Mouse (Mus musculus) gastrocnemius, adult 18-20 months (tissue): ENCODE data around the gene Ckap4. TPM values are rescaled to one million over a fixed set of nuclear protein-coding genes. Genes with fewer than 3 reads are reported as not detected.
"Not testable (repeated sequence)": the region's sequence is repeated elsewhere in the genome, so short reads cannot be mapped to it uniquely, and the experiment has no call there.

Source experiments
- DNase-seq: peaks from one replicate; pipeline ENCODE4 v3.0.0; 2021; ENCODE audit warnings: low spot score
- total RNA-seq, 2 experiments: library from RNA; stranded (reverse); gene quantifications; 2 replicates each; pipeline ENCODE4 v1.2.3; 2021

Gene Ckap4
- total RNA-seq, 2 experiments from 2014 or later: 5.7 to 8.4 TPM

DNA sequence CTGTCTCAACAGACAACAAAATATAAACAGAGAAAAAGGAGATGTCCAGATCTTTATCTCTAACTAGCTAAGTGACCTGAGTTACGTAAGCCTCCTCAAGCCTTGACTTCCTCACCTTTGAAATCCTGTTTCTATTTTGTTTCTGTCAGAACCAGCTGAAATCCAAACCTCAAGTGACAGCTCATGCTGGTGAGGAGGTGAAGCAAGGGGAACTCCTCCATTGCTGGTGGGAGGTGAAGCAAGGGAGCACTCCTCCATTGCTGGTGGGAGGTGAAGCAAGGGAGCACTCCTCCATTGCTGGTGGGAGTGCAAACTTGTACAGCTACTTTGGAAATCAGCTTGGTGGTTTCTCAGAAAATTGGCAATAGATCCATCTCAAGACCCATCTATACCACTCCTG lies 25.3 kb downstream of the Ckap4 start:
- DNase-seq: no peak

- no peak for DNase-seq
Measured at GRCm38 (mm10) chr10:84498867-84499266, 35.0 kb downstream of the Ckap4 start.

DNA sequence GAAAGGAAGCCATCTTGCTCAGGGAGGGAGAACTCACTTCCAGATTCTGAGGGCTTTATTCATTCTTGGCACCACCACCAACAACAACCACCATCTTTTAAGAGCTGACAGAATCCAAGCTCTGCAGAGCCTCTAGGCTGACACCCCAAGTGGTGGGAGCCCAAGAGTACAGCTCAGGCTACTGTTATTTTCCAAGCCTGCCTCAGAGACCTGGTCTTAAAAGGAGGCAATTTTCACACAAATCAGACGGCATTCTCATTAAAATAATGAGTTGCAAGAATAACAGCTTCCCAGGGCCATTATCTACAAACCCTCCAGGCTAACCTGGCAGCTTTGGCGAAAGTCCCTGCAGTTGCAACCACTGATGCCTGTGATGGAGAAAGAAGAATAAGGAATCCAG lies 37.1 kb downstream of the Ckap4 start:
- DNase-seq: no peak

GRCm38 (mm10) chr10:84494432-84494831 lies 39.4 kb downstream of the Ckap4 start:
- no peak for DNase-seq

DNA sequence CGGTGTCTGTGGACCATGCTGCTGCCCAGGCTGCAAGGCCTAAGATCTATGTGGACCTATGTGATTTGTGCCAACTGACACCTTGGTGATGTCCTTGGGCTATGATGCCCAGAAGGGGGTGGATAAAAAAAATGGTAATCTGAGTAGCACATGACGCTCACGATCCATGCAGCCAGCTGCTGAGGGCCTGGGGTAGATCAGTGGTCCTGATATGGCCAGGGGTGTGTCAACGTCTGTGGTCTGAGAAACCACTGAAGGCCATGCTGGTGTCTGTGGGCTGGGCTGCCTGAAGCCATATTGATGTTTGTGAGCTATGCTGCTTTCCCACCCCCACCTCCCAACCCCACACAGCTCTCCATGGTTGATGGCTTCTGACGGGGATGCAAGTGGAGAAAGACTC lies 43.7 kb downstream of the Ckap4 start:
- no peak for DNase-seq

DNA sequence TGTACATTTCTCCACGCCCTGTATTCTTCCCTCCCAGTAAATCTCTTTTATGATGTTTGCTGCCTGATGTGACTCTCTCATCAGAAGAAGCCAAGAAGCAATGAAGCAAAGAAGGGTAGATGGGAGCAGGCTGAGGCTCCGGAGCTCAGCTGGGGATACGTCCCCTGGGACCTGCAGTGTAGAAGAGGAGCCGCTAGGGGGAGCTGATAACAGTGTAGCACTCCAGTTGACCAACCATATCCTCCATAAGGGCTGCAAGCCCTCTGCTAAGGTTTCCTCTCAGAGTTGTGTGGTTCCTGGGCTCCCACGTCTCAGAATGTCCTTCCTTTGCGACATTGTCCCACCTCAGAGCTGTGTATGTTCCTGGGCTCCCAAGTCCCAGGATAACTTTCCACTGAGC lies 45.5 kb downstream of the Ckap4 start:
- peak; percentile 53 for DNase-seq

GRCm38 (mm10) chr10:84484661-84485060 lies 49.2 kb downstream of the Ckap4 start:
- no peak for DNase-seq

DNA sequence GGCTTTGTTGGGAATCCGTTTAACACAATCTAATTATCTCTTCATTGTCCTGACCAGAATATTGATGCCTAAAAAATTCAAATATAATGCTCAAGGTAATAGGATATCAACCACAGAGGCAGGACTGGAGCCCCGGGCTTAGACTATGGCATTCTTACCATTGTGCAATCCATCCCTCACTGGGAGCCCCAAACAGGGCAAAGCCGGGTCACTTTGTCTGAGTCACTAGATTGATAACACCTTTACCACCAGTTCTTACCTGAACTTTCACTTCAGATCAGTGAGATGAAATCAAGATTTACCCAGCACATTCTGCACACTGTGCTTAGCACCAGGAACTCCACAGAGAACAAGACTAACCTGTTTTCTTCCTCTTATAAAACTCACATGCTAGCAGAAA lies 50.3 kb downstream of the Ckap4 start:
- DNase-seq: no peak

DNA sequence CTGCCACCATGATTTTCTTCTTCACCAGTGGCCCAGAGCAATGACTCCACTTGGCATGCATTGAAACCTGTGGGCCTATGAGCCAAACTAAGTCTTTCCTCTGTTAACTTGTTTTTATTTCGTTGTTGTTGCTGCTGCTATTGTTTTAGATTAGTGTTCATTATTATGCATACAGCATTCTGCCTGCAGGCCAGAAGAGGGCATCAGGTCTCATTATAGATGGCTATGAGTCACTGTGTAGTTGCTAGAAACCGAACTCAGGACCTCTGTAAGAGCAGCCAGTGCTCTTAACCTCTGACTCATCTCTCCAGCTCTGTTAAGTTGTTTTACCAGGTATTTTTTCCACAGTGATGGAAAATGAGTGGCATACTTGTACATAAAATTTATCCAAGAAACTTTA lies 50.8 kb downstream of the Ckap4 start:
- DNase-seq: no peak

GRCm38 (mm10) chr10:84482418-84482817 lies 51.4 kb downstream of the Ckap4 start:
- not testable (repeated sequence) for DNase-seq

DNA sequence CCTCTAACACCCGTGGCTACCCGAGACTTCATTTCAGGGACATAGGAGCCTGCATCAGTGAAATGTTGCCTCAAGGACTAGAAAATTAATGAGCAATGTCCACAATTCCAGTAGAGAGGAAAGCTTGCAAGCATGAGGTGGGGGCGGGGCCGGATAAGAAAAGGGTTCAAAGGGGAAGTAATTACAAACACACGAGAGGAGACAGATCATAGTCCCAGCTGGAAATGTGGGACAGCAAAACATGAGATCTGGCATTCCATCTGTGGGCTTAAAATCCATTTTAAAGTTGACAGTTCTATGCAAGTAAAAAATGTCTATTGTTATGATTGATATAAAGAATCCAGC lies 52.6 kb downstream of the Ckap4 start:
- no peak for DNase-seq

- peak; percentile 53 for DNase-seq
Measured at GRCm38 (mm10) chr10:84480667-84481326, 53.1 kb downstream of the Ckap4 start.

GRCm38 (mm10) chr10:84480146-84480545 lies 53.7 kb downstream of the Ckap4 start:
- no peak for DNase-seq

DNA sequence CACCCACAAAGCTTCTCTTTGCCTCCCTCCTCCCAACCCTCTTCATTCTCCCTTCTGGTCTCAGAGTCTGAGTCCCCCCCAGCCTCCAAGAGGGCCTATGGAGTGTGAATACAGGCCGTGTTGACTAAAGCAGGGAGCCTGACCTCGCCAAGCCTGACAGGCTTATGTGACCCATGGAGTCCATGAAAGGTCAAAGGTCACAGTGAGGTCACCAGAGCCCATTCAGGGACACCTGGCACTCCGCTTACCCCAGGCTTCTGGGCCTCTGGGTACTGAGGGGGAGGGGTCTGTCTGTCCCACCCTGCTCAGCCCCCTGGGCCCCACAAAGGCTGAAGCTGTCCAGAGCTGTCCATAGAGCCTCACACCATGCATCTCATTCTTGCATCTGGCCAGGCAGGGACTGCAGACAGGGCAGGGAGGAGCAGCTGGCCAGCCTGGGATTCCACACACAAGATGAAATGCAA lies 56.2 kb downstream of the Ckap4 start:
- DNase-seq: no peak

DNA sequence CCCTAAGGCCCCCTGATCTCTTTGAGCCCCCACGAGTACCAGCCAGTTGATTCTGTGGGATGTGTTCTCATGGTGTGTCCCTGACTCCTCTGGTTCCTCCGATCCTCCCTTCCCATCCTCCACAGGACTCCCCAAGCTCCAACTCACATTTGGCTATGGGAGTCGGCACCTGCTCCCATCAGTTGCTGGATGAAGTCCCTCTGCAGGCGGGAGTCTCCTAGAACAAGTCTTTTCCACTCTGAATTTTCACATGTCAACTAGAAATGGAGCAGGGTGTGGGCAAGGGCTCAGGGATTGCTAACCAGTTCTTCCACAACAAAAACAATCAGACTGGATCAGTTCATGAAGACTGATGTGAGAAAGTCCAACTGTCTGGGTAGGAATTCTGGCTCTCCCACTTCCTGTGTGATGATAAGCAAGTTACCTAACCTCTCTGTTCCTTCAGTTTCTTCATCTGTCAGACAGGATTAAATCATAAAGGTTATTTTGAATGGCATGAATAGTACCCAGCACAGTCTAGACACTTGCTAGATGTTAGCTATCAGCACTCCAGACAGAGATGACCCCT lies 56.7 kb downstream of the Ckap4 start:
- DNase-seq: no peak

Other genes with a start within 250 kb of the Ckap4 start
- 10 to 100 TPM; 25.0 to 28.4 TPM for gene Nuak1, start 93.5 kb downstream of the Ckap4 start, total RNA-seq
- 10 to 100 TPM; 35.9 to 52.2 TPM for gene Tcp11l2, start 42.6 kb upstream of the Ckap4 start, total RNA-seq
- gene Polr3b, start 88.2 kb upstream of the Ckap4 start, total RNA-seq: 1 to 10 TPM; 8.8 to 10.0 TPM
- gene Rfx4, start 222.0 kb upstream of the Ckap4 start, total RNA-seq: not detected